Comparison of ENCODE assay signal across 9 mouse cellular contexts in genomic region chr17:28016056-28016797, GRCm38 (mm10).
DNase-seq lines count a peak whose midpoint lies in the region; ATAC-seq and TF ChIP-seq lines count a peak whose summit lies in the region.
"Had no signal": no experiment of that assay in that cellular context is flagged by ENCODE, and none has a peak within 500 bp of the region (broad histone marks: within the 10 kb centered on the region; RNA-seq: fewer than 3 reads in every experiment).

No protein-coding gene starts in this region.

- H3K4me3 ChIP-seq in neural tube, embryonic 11.5 days (ENCODE audit: low read depth, low read length), result no peak overlapping the region
- H3K4me3 ChIP-seq in intestine, postnatal 0 days (ENCODE audit: low read depth, low read length), result no peak overlapping the region
- no peak overlapping the region for H3K4me3 ChIP-seq in liver, postnatal 0 days (ENCODE audit: low read depth, low read length)

- no peak overlapping the region for H3K4me2 ChIP-seq in neural tube, embryonic 11.5 days (ENCODE audit: low read depth)
- H3K4me2 ChIP-seq in intestine, postnatal 0 days (replicated peaks; ENCODE audit: low read depth), result no peak overlapping the region
- peak overlapping the region; percentile 44 for H3K4me2 ChIP-seq in liver, postnatal 0 days (ENCODE audit: low read depth, low read length)

- no peak overlapping the region for H3K9ac ChIP-seq in neural tube, embryonic 11.5 days (ENCODE audit: low read length)
- no peak overlapping the region; the same call in 1 of the 2 replicates for H3K9ac ChIP-seq in intestine, postnatal 0 days (ENCODE audit: low read depth, low read length)
- H3K9ac ChIP-seq in liver, postnatal 0 days (replicated peaks), result no peak overlapping the region; the same call in 1 of the 2 replicates

- no peaks in the 10 kb centered on the region for H3K9me3 ChIP-seq in neural tube, embryonic 11.5 days (ENCODE audit: control insufficient read depth, low read length)
- no peaks in the 10 kb centered on the region for H3K9me3 ChIP-seq in intestine, postnatal 0 days (ENCODE audit: control insufficient read depth)
- H3K9me3 ChIP-seq in liver, postnatal 0 days (ENCODE audit: low read length), result no peaks in the 10 kb centered on the region
- H3K9me3 ChIP-seq: G1E had no signal

- ATAC-seq in neural tube, embryonic 11.5 days (ENCODE audit: insufficient read depth, low FRiP score, low TSS enrichment), result no peak
- peak; percentile 12; the same call in 1 of the 2 replicates for ATAC-seq in granulocyte monocyte progenitor cell, adult 5-6 weeks (replicated peaks; ENCODE audit: poor library complexity, severe bottlenecking)
- ATAC-seq in intestine, postnatal 0 days, result no peak
- ATAC-seq in liver, postnatal 0 days, result peak; percentile 14; the same call in 1 of the 2 replicates

- H3K27ac ChIP-seq in neural tube, embryonic 11.5 days (ENCODE audit: low read depth, low read length), result peak overlapping the region; percentile 14; the same call in 1 of the 2 replicates
- H3K27ac ChIP-seq in intestine, postnatal 0 days (ENCODE audit: low read depth, low read length), result peak overlapping the region; percentile 63; the same call in 1 of the 2 replicates
- peak overlapping the region; percentile 83 for H3K27ac ChIP-seq in liver, postnatal 0 days (ENCODE audit: low read depth)

- H3K27me3 ChIP-seq in neural tube, embryonic 11.5 days (ENCODE audit: control insufficient read depth, insufficient read depth, low read length), result no peaks in the 10 kb centered on the region
- no peaks in the 10 kb centered on the region for H3K27me3 ChIP-seq in intestine, postnatal 0 days (replicated peaks; ENCODE audit: control insufficient read depth, insufficient read depth, low read length)
- no peaks in the 10 kb centered on the region for H3K27me3 ChIP-seq in liver, postnatal 0 days (ENCODE audit: insufficient read depth, low read length)

- DNase-seq in neural tube, embryonic 11.5 days (ENCODE audit: low spot score), result no peak
- no peak for DNase-seq in neural tube, embryonic 10.5 days (ENCODE audit: extremely low spot score, low spot score)
- DNase-seq in liver, postnatal 0 days, result peak; percentile 50
- DNase-seq in testis, postnatal 14 days (ENCODE audit: low spot score), result peak; percentile 54
- no peak for DNase-seq in layer of hippocampus, adult 9-10 months (ENCODE audit: low spot score)
- DNase-seq in layer of hippocampus, adult 11-12 months (ENCODE audit: low spot score), result no peak

- TF ChIP-seq EP300 in liver, postnatal 0 days (IDR thresholded peaks at IDR 0.05; ENCODE audit: low read depth), result no peak

- no peak for TF ChIP-seq CTCF in intestine, postnatal 0 days (IDR thresholded peaks at IDR 0.05; ENCODE audit: low read depth)
- TF ChIP-seq CTCF in liver, postnatal 0 days (IDR thresholded peaks at IDR 0.05; ENCODE audit: low read depth), result no peak

- H3K36me3 ChIP-seq in neural tube, embryonic 11.5 days (ENCODE audit: control insufficient read depth, insufficient read depth, low read length), result no peaks in the 10 kb centered on the region
- H3K36me3 ChIP-seq in intestine, postnatal 0 days (ENCODE audit: control insufficient read depth, insufficient read depth), result peaks cover 17% of the 10 kb centered on the region; the same call in 1 of the 2 replicates
- peaks cover 9% of the 10 kb centered on the region for H3K36me3 ChIP-seq in liver, postnatal 0 days (replicated peaks; ENCODE audit: insufficient read depth, low read length)

- 82% methylated on average over 8 of the region's 8 CpGs for WGBS in neural tube, embryonic 11.5 days
- 54% methylated on average over 8 of the region's 8 CpGs for WGBS in intestine, postnatal 0 days
- WGBS in liver, postnatal 0 days (ENCODE audit: insufficient replicate concordance), result 40% methylated on average over 8 of the region's 8 CpGs

- H3K4me1 ChIP-seq in neural tube, embryonic 11.5 days (ENCODE audit: control insufficient read depth, insufficient read depth, low read length), result peaks cover 21% of the 10 kb centered on the region
- peaks cover 8% of the 10 kb centered on the region; the same call in 1 of the 2 replicates for H3K4me1 ChIP-seq in intestine, postnatal 0 days (replicated peaks; ENCODE audit: control insufficient read depth, insufficient read depth, low read length)
- peaks cover 68% of the 10 kb centered on the region for H3K4me1 ChIP-seq in liver, postnatal 0 days (ENCODE audit: insufficient read depth)

Comparison
In these comparisons a context has a peak if more than half of its experiments do, and no peak if none do; other contexts are left out.
1. ATAC-seq: peak in granulocyte monocyte progenitor cell, adult 5-6 weeks (single experiment) and liver, postnatal 0 days (single experiment); none in neural tube, embryonic 11.5 days (single experiment) and intestine, postnatal 0 days (single experiment).
2. DNase-seq: peak in liver, postnatal 0 days (single experiment) and testis, postnatal 14 days (single experiment); none in neural tube, embryonic 11.5 days (single experiment), neural tube, embryonic 10.5 days (single experiment), layer of hippocampus, adult 9-10 months (single experiment) and layer of hippocampus, adult 11-12 months (single experiment).
3. H3K27ac ChIP-seq: peak in every context shown above with its lines; median percentile 83 in liver, postnatal 0 days; 63 in intestine, postnatal 0 days; 14 in neural tube, embryonic 11.5 days.